Mouse (Mus musculus): ENCODE results near the gene Atpaf1.

GRCm38 (mm10) chr4:115821928-115822327 is 37.3 kb downstream of the Atpaf1 start:
- TF ChIP-seq CTCF (IDR thresholded peaks at IDR 0.05; ENCODE audit: low read depth, low read length): no peak
- TF ChIP-seq POLR2A (IDR thresholded peaks at IDR 0.05; ENCODE audit: insufficient read depth, low read length): no peak

Measured in ES-Bruce4 (cell line).